Comparison of ENCODE assay signal across 7 mouse cellular contexts in the genomic region with DNA sequence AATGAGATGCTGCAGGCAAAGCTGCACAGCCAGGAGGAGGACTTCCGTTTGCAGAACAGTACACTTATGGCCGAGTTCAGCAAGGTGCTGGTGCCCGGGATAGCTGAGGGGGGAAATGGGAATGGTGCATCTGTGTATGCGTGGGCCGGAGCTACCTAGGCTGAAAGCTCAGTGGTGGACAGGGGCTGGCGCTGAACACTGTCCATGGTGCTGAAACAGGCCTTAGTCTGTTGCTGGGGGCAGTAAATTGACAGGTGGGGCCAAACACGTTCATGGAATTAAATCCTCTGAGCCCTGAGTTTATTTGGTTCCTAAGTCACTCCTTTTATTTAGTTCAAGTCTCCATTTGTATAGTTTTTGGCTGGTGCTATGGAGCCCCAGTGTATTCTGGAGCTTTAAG. TPM values are rescaled to one million over a fixed set of nuclear protein-coding genes. Genes with fewer than 3 reads are reported as not detected.
DNase-seq lines count a peak whose midpoint lies in the region; ATAC-seq and TF ChIP-seq lines count a peak whose summit lies in the region.

No protein-coding gene starts in this region.

- no peak for ATAC-seq in monocyte, adult 5-6 weeks (replicated peaks; ENCODE audit: insufficient number of reproducible peaks, low FRiP score, low TSS enrichment, poor library complexity, severe bottlenecking)

- no peak for TF ChIP-seq CTCF in brain, embryonic 14.5 days (IDR thresholded peaks at IDR 0.05; ENCODE audit: borderline replicate concordance, extremely low read depth, insufficient read depth, insufficient read length)

- peak; percentile 47 for DNase-seq in kidney, postnatal 14 days
- DNase-seq in kidney, adult 11 months = no peak
- peak; percentile 3 for DNase-seq in brain, embryonic 14.5 days (ENCODE audit: low read depth)
- DNase-seq in kidney, postnatal 25 days = peak; percentile 56 to 58
- peak; percentile 66 for DNase-seq in testis, postnatal 10 days (ENCODE audit: low spot score)
- DNase-seq in MN1 (ENCODE audit: low spot score) = no peak

- TF ChIP-seq POLR2A in brain, embryonic 14.5 days (IDR thresholded peaks at IDR 0.05; ENCODE audit: borderline replicate concordance, extremely low read depth, insufficient read depth, insufficient read length, poor library complexity, severe bottlenecking) = no peak

RNA-seq across cellular contexts. Expression of a gene that starts 5.5 kb away (rescaled TPM):
- 85.4 and 86.1 TPM in 2 replicates for polyA plus RNA-seq in brain, embryonic 14.5 days (2012; rRNA removed)
- total RNA-seq in monocyte, adult 5-6 weeks (2017) = 67.2 to 156 TPM (median 123 TPM) in 3 replicates

RNA-seq across cellular contexts. Expression of a gene that starts 27.1 kb away (rescaled TPM):
- 5.7 and 6.2 TPM in 2 replicates for polyA plus RNA-seq in brain, embryonic 14.5 days (2012; rRNA removed)
- total RNA-seq in monocyte, adult 5-6 weeks (2017) = 1.3 TPM in 1 of 3 replicates, not detected in the others

RNA-seq across cellular contexts. Expression of a gene that starts 32.7 kb away (rescaled TPM):
- 14.1 and 22.6 TPM in 2 replicates for polyA plus RNA-seq in brain, embryonic 14.5 days (2012; rRNA removed)
- total RNA-seq in monocyte, adult 5-6 weeks (2017) = 14.5 to 27.8 TPM (median 20.8 TPM) in 3 replicates

RNA-seq across cellular contexts. Expression of a gene that starts 44.3 kb away (rescaled TPM):
- 86.8 and 89.7 TPM in 2 replicates for polyA plus RNA-seq in brain, embryonic 14.5 days (2012; rRNA removed)
- not detected in 3 replicates for total RNA-seq in monocyte, adult 5-6 weeks (2017)

RNA-seq across cellular contexts. Expression of a gene that starts 46.1 kb away (rescaled TPM):
- polyA plus RNA-seq in brain, embryonic 14.5 days (2012; rRNA removed) = 42.4 and 56.4 TPM in 2 replicates
- total RNA-seq in monocyte, adult 5-6 weeks (2017) = 79.5 to 120 TPM (median 107 TPM) in 3 replicates

Comparison
In these comparisons a context has a peak if more than half of its experiments do, and no peak if none do; other contexts are left out.
1. DNase-seq: peak in kidney, postnatal 14 days (single experiment), brain, embryonic 14.5 days (single experiment), kidney, postnatal 25 days (2 of 2) and testis, postnatal 10 days (single experiment); none in kidney, adult 11 months (single experiment) and MN1 (single experiment).